Mouse (Mus musculus) intestine, embryonic 15.5 days (tissue): ENCODE measurements around the gene Asb5. TPM values are rescaled to one million over a fixed set of nuclear protein-coding genes. Genes with fewer than 3 reads are reported as not detected.

ENCODE experiments used
- ATAC-seq: fragments of 200-750 bp; cut with Nextera tagmentation; 2 replicates; pipeline ENCODE4 v1.8.0; 2017; ENCODE audit warnings: moderate TSS enrichment, moderate library complexity
- H3K27ac ChIP-seq: fragments of 300-500 bp; sonication (generic); 2 replicates; pipeline ENCODE4 v1.5.1; 2015; ENCODE audit warnings: mild to moderate bottlenecking, inconsistent platforms
- H3K27me3 ChIP-seq: fragments of 300-500 bp; sonication (generic); replicated peaks from 2 replicates; pipeline ENCODE4 v1.6.1; 2015; ENCODE audit warnings: inconsistent platforms
- H3K36me3 ChIP-seq: fragments of 300-500 bp; sonication (generic); 2 replicates; pipeline ENCODE4 v1.6.1; 2015; ENCODE audit warnings: inconsistent platforms
- H3K4me1 ChIP-seq: fragments of 300-500 bp; sonication (generic); replicated peaks from 2 replicates; pipeline ENCODE4 v1.6.1; 2015; ENCODE audit warnings: inconsistent platforms
- H3K4me2 ChIP-seq: fragments of 300-500 bp; sonication (generic); replicated peaks from 2 replicates; pipeline ENCODE4 v1.6.1; 2015; ENCODE audit warnings: mild to moderate bottlenecking, inconsistent platforms
- H3K4me3 ChIP-seq: fragments of 300-500 bp; sonication (generic); replicated peaks from 2 replicates; pipeline ENCODE4 v1.5.1; 2015; ENCODE audit warnings: inconsistent platforms
- H3K9ac ChIP-seq: fragments of 300-500 bp; sonication (generic); 2 replicates; pipeline ENCODE4 v1.6.1; 2015; ENCODE audit warnings: inconsistent platforms
- H3K9me3 ChIP-seq: fragments of 300-500 bp; sonication (generic); 2 replicates; pipeline ENCODE4 v1.6.1; 2016; ENCODE audit warnings: inconsistent platforms
- WGBS: fragments of 180-500 bp; shearing (Covaris S2); methylation state at CpG from one replicate; pipeline ENCODE4 v1.1.7; 2015; 5-methylcytosine and 5-hydroxymethylcytosine counted together
- polyA plus RNA-seq: library from polyadenylated mRNA; unstranded; fragments of >200 nt; fragmentation: Nextera tagmentation; extraction: Ambion mirVana; gene quantifications from 2 replicates; pipeline ENCODE4 v1.2.1, GENCODE M21; 2015

Asb5 gene
- polyA plus RNA-seq, 1 experiment from 2014 or later, result 3.1 TPM

- H3K4me3 ChIP-seq, result no peak overlapping the region
- H3K4me1 ChIP-seq, result no peaks in the 10 kb centered on the region
- no peak overlapping the region for H3K27ac ChIP-seq
- H3K9me3 ChIP-seq, result no peaks in the 10 kb centered on the region
- ATAC-seq, result no peak
- H3K27me3 ChIP-seq, result no peaks in the 10 kb centered on the region
- H3K36me3 ChIP-seq, result no peaks in the 10 kb centered on the region
- no peak overlapping the region for H3K9ac ChIP-seq
- 81% methylated on average over 2 of the region's 2 CpGs for WGBS
- H3K4me2 ChIP-seq, result no peak overlapping the region
Measured at GRCm38 (mm10) chr8:54554921-54555320, 25.5 kb downstream of the Asb5 start.

GRCm38 (mm10) chr8:54562137-54562536 is 32.8 kb downstream of the Asb5 start:
- H3K4me2 ChIP-seq, result no peak overlapping the region
- H3K27me3 ChIP-seq, result no peaks in the 10 kb centered on the region
- ATAC-seq, result no peak
- H3K27ac ChIP-seq, result no peak overlapping the region
- WGBS, result 56% methylated on average over 4 of the region's 4 CpGs
- H3K9ac ChIP-seq, result no peak overlapping the region
- H3K9me3 ChIP-seq, result no peaks in the 10 kb centered on the region
- H3K4me3 ChIP-seq, result no peak overlapping the region
- no peaks in the 10 kb centered on the region for H3K36me3 ChIP-seq
- H3K4me1 ChIP-seq, result no peaks in the 10 kb centered on the region

GRCm38 (mm10) chr8:54565181-54565580 is 35.8 kb downstream of the Asb5 start:
- ATAC-seq, result no peak
- H3K4me3 ChIP-seq, result no peak overlapping the region
- no peaks in the 10 kb centered on the region for H3K27me3 ChIP-seq
- H3K9ac ChIP-seq, result no peak overlapping the region
- WGBS, result 88% methylated on average over 1 of the region's 1 CpGs
- no peak overlapping the region for H3K4me2 ChIP-seq
- no peak overlapping the region for H3K27ac ChIP-seq
- H3K36me3 ChIP-seq, result no peaks in the 10 kb centered on the region
- no peaks in the 10 kb centered on the region for H3K4me1 ChIP-seq
- H3K9me3 ChIP-seq, result no peaks in the 10 kb centered on the region

GRCm38 (mm10) chr8:54565603-54566260 is 36.4 kb downstream of the Asb5 start:
- no peaks in the 10 kb centered on the region for H3K27me3 ChIP-seq
- no peak overlapping the region for H3K9ac ChIP-seq
- no peak overlapping the region for H3K4me3 ChIP-seq
- no peaks in the 10 kb centered on the region for H3K9me3 ChIP-seq
- 83% methylated on average over 7 of the region's 7 CpGs for WGBS
- no peak overlapping the region for H3K4me2 ChIP-seq
- no peaks in the 10 kb centered on the region for H3K36me3 ChIP-seq
- no peaks in the 10 kb centered on the region for H3K4me1 ChIP-seq
- H3K27ac ChIP-seq, result no peak overlapping the region
- ATAC-seq, result no peak

GRCm38 (mm10) chr8:54567168-54567567 is 37.8 kb downstream of the Asb5 start:
- 60% methylated on average over 2 of the region's 2 CpGs for WGBS
- H3K27ac ChIP-seq, result no peak overlapping the region
- H3K4me1 ChIP-seq, result no peaks in the 10 kb centered on the region
- no peak overlapping the region for H3K4me3 ChIP-seq
- H3K27me3 ChIP-seq, result no peaks in the 10 kb centered on the region
- ATAC-seq, result no peak
- no peaks in the 10 kb centered on the region for H3K36me3 ChIP-seq
- no peak overlapping the region for H3K9ac ChIP-seq
- H3K9me3 ChIP-seq, result no peaks in the 10 kb centered on the region
- H3K4me2 ChIP-seq, result no peak overlapping the region

GRCm38 (mm10) chr8:54570618-54571609 is 41.5 kb downstream of the Asb5 start:
- 48% methylated on average over 15 of the region's 15 CpGs for WGBS
- H3K36me3 ChIP-seq, result no peaks in the 10 kb centered on the region
- no peak overlapping the region for H3K4me2 ChIP-seq
- no peak overlapping the region for H3K9ac ChIP-seq
- H3K4me3 ChIP-seq, result no peak overlapping the region
- no peak overlapping the region for H3K27ac ChIP-seq
- no peaks in the 10 kb centered on the region for H3K27me3 ChIP-seq
- no peaks in the 10 kb centered on the region for H3K4me1 ChIP-seq
- no peak for ATAC-seq
- H3K9me3 ChIP-seq, result no peaks in the 10 kb centered on the region

- Histone ChIP-seq H3K9ac (no peak overlapping the region), H3K27ac (no peak overlapping the region), H3K9me3 (no peaks in the 10 kb centered on the region), H3K27me3 (no peaks in the 10 kb centered on the region), H3K4me2 (no peak overlapping the region), H3K4me3 (no peak overlapping the region), H3K4me1 (no peaks in the 10 kb centered on the region), H3K36me3 (no peaks in the 10 kb centered on the region)
- no peak for ATAC-seq
- 82% methylated on average over 3 of the region's 3 CpGs for WGBS
Measured at GRCm38 (mm10) chr8:54581436-54581835, 52.1 kb downstream of the Asb5 start.

GRCm38 (mm10) chr8:54582886-54583285 is 53.5 kb downstream of the Asb5 start:
- no peak overlapping the region for H3K4me3 ChIP-seq
- no peak overlapping the region for H3K4me2 ChIP-seq
- H3K4me1 ChIP-seq, result no peaks in the 10 kb centered on the region
- no peaks in the 10 kb centered on the region for H3K27me3 ChIP-seq
- H3K9ac ChIP-seq, result no peak overlapping the region
- WGBS, result 54% methylated on average over 1 of the region's 1 CpGs
- H3K36me3 ChIP-seq, result no peaks in the 10 kb centered on the region
- H3K27ac ChIP-seq, result no peak overlapping the region
- ATAC-seq, result no peak
- no peaks in the 10 kb centered on the region for H3K9me3 ChIP-seq

GRCm38 (mm10) chr8:54594634-54595033 is 65.3 kb downstream of the Asb5 start:
- H3K4me1 ChIP-seq, result no peaks in the 10 kb centered on the region
- H3K9me3 ChIP-seq, result no peaks in the 10 kb centered on the region
- 86% methylated on average over 5 of the region's 5 CpGs for WGBS
- no peak for ATAC-seq
- H3K4me2 ChIP-seq, result no peak overlapping the region
- H3K27ac ChIP-seq, result no peak overlapping the region
- H3K4me3 ChIP-seq, result no peak overlapping the region
- no peak overlapping the region for H3K9ac ChIP-seq
- no peaks in the 10 kb centered on the region for H3K27me3 ChIP-seq
- H3K36me3 ChIP-seq, result no peaks in the 10 kb centered on the region

GRCm38 (mm10) chr8:54596051-54596450 is 66.7 kb downstream of the Asb5 start:
- no peak overlapping the region for H3K9ac ChIP-seq
- 79% methylated on average over 2 of the region's 2 CpGs for WGBS
- ATAC-seq, result no peak

GRCm38 (mm10) chr8:54596940-54597339 is 67.6 kb downstream of the Asb5 start:
- no peak overlapping the region for H3K4me3 ChIP-seq
- no peak overlapping the region for H3K27ac ChIP-seq
- 96% methylated on average over 2 of the region's 2 CpGs for WGBS
- no peaks in the 10 kb centered on the region for H3K9me3 ChIP-seq
- H3K9ac ChIP-seq, result no peak overlapping the region
- ATAC-seq, result no peak
- H3K4me2 ChIP-seq, result no peak overlapping the region
- H3K27me3 ChIP-seq, result no peaks in the 10 kb centered on the region
- no peaks in the 10 kb centered on the region for H3K36me3 ChIP-seq
- peaks cover 6% of the 10 kb centered on the region; the same call in 1 of the 2 replicates for H3K4me1 ChIP-seq

More at GRCm38 (mm10) chr8:54596051-54596450, 66.7 kb downstream of the Asb5 start:
- Histone ChIP-seq H3K27ac (no peak overlapping the region), H3K27me3 (no peaks in the 10 kb centered on the region), H3K4me1 (peaks cover 6% of the 10 kb centered on the region; the same call in 1 of the 2 replicates), H3K36me3 (no peaks in the 10 kb centered on the region), H3K4me3 (no peak overlapping the region), H3K4me2 (no peak overlapping the region), H3K9me3 (no peaks in the 10 kb centered on the region)

- Histone ChIP-seq H3K9me3 (no peaks in the 10 kb centered on the region), H3K4me1 (peaks cover 6% of the 10 kb centered on the region; the same call in 1 of the 2 replicates), H3K36me3 (no peaks in the 10 kb centered on the region), H3K27me3 (no peaks in the 10 kb centered on the region), H3K4me2 (no peak overlapping the region), H3K4me3 (no peak overlapping the region), H3K9ac (no peak overlapping the region), H3K27ac (no peak overlapping the region)
- no peak for ATAC-seq
- WGBS, result 95% methylated on average over 2 of the region's 2 CpGs
Measured at GRCm38 (mm10) chr8:54597386-54597785, 68.0 kb downstream of the Asb5 start.
